ENCODE assay signal across 20 mouse cellular contexts in the genomic region with DNA sequence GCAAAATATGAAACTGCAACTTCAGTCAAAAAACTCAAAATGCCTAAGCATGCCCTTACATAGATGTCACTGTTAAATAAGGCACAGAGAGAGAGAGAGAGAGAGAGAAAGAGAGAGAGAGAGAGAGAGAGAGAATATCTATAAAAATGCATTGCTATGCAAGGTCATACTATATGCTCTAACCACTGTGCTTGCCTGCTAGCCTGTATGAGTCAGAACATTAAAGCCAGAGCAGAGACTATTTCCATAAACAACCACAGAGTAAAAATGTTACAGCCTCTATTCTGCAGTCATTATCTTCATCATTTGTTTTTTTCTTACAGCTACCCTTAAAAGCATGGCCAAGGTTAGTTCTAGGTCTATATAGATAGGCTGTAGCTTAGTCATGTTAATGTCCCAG. TPM values are rescaled to one million over a fixed set of nuclear protein-coding genes. Genes with fewer than 3 reads are reported as not detected.
DNase-seq lines count a peak whose midpoint lies in the region; ATAC-seq lines count a peak whose summit lies in the region.
"Had no signal": no experiment of that assay in that cellular context is flagged by ENCODE, and none has a peak within 500 bp of the region (broad histone marks: within the 10 kb centered on the region; RNA-seq: fewer than 3 reads in every experiment).

No protein-coding gene starts in this region.

- DNase-seq in 416B (ENCODE audit: low read depth) (peak; percentile 26), liver (no peak)
- peak; percentile 71 for DNase-seq in CD4-positive, CD25-positive, alpha-beta regulatory T cell, adult 2 months (ENCODE audit: low read depth, low spot score)
- DNase-seq in cerebellum, adult 8-10 months = no peak
- DNase-seq: adrenal gland, adult 8-10 months; adrenal gland, postnatal 36 days; cerebellum, adult 2 months; heart, adult 2 months; heart, postnatal 14 days; kidney, adult 8-10 months had no signal

- H3K9me3 ChIP-seq in forebrain, embryonic 16.5 days (ENCODE audit: control insufficient read depth, low read length) = no peaks in the 10 kb centered on the region
- H3K9me3 ChIP-seq: embryonic facial prominence, embryonic 13.5 days; forebrain, embryonic 13.5 days; heart, embryonic 15.5 days; hindbrain, embryonic 10.5 days had no signal

- no peaks in the 10 kb centered on the region for H3K36me3 ChIP-seq in forebrain, embryonic 16.5 days (ENCODE audit: control insufficient read depth, insufficient read depth)
- H3K36me3 ChIP-seq: heart, embryonic 15.5 days; hindbrain, embryonic 10.5 days had no signal

- H3K4me2 ChIP-seq in forebrain, embryonic 16.5 days (ENCODE audit: low read length) = no peak overlapping the region
- H3K4me2 ChIP-seq: embryonic facial prominence, embryonic 13.5 days; forebrain, embryonic 13.5 days; heart, embryonic 11.5 days; heart, embryonic 15.5 days; hindbrain, embryonic 14.5 days had no signal

- no peak overlapping the region for H3K4me3 ChIP-seq in forebrain, embryonic 16.5 days (replicated peaks; ENCODE audit: low read length)
- H3K4me3 ChIP-seq: embryonic facial prominence, embryonic 13.5 days; forebrain, embryonic 13.5 days; heart, adult 2 months; heart, embryonic 15.5 days; hindbrain, embryonic 10.5 days had no signal

- H3K27me3 ChIP-seq in forebrain, embryonic 16.5 days (replicated peaks; ENCODE audit: control insufficient read depth, insufficient read depth, low read length) = no peaks in the 10 kb centered on the region
- H3K27me3 ChIP-seq: embryonic facial prominence, embryonic 13.5 days; forebrain, embryonic 13.5 days; heart, embryonic 15.5 days; Patski had no signal

- H3K9ac ChIP-seq in forebrain, embryonic 16.5 days (replicated peaks; ENCODE audit: low read depth, low read length) = no peak overlapping the region
- H3K9ac ChIP-seq: embryonic facial prominence, embryonic 13.5 days; forebrain, embryonic 13.5 days; heart, embryonic 15.5 days; hindbrain, embryonic 14.5 days had no signal

- H3K4me1 ChIP-seq in forebrain, embryonic 16.5 days (replicated peaks; ENCODE audit: control insufficient read depth, insufficient read depth, low read length) = no peaks in the 10 kb centered on the region
- H3K4me1 ChIP-seq: forebrain, embryonic 13.5 days; heart, embryonic 15.5 days had no signal

- peak; percentile 57 for ATAC-seq in activated CD4-positive, CD25-positive, alpha-beta regulatory T cell, adult 4 months
- no peak for ATAC-seq in forebrain, embryonic 16.5 days
- ATAC-seq: forebrain, embryonic 13.5 days; intestine, postnatal 0 days; Patski had no signal

- no peak overlapping the region for H3K27ac ChIP-seq in forebrain, embryonic 16.5 days (ENCODE audit: low read length)
- H3K27ac ChIP-seq: forebrain, embryonic 13.5 days; heart, adult 2 months; heart, embryonic 15.5 days; hindbrain, embryonic 14.5 days had no signal

RNA-seq across cellular contexts. Expression of a gene that starts 33.8 kb away (rescaled TPM):
- polyA plus RNA-seq in activated CD4-positive, CD25-positive, alpha-beta regulatory T cell, adult 4 months (2017; shearing (Covaris generic)) = not detected
- polyA plus RNA-seq in forebrain, embryonic 16.5 days (2015; fragmentation: Nextera tagmentation; extraction: Ambion mirVana) = not detected in 2 replicates
- polyA plus RNA-seq: embryonic facial prominence, embryonic 13.5 days; forebrain, embryonic 13.5 days; heart, adult 2 months; heart, embryonic 11.5 days; heart, embryonic 15.5 days; hindbrain, embryonic 10.5 days; hindbrain, embryonic 14.5 days; intestine, postnatal 0 days; Patski had no signal

Comparison
In these comparisons a context has a peak if more than half of its experiments do, and no peak if none do; other contexts are left out.
1. DNase-seq: peak in 416B (single experiment) and CD4-positive, CD25-positive, alpha-beta regulatory T cell, adult 2 months (single experiment); none in liver (single experiment) and cerebellum, adult 8-10 months (single experiment).